Mouse (Mus musculus) forebrain, embryonic 16.5 days (tissue): ENCODE data around the gene Tmem88b. TPM values are rescaled to one million over a fixed set of nuclear protein-coding genes. Genes with fewer than 3 reads are reported as not detected.

Experiments
- ATAC-seq: fragments of 200-750 bp; cut with Nextera tagmentation; 2 replicates; pipeline ENCODE4 v1.8.0; 2017; ENCODE audit warnings: mild to moderate bottlenecking, moderate library complexity
- H3K27ac ChIP-seq: fragments of 300-500 bp; sonication (generic); 2 replicates; pipeline ENCODE4 v1.5.1; 2014; ENCODE audit warnings: low read length, control low read depth
- H3K27me3 ChIP-seq: fragments of 300-500 bp; sonication (generic); replicated peaks from 2 replicates; pipeline ENCODE4 v1.6.1; 2014; ENCODE audit warnings: low read length; ENCODE audit not compliant: control insufficient read depth, insufficient read depth
- H3K36me3 ChIP-seq: fragments of 300-500 bp; sonication (generic); 2 replicates; pipeline ENCODE4 v1.6.1; 2014; ENCODE audit not compliant: control insufficient read depth, insufficient read depth
- H3K4me1 ChIP-seq: fragments of 300-500 bp; sonication (generic); replicated peaks from 2 replicates; pipeline ENCODE4 v1.6.1; 2014; ENCODE audit warnings: low read length; ENCODE audit not compliant: control insufficient read depth, insufficient read depth
- H3K4me2 ChIP-seq: fragments of 300-500 bp; sonication (generic); 2 replicates; pipeline ENCODE4 v1.6.1; 2014; ENCODE audit warnings: mild to moderate bottlenecking, low read length, control low read depth
- H3K4me3 ChIP-seq: fragments of 300-500 bp; sonication (generic); replicated peaks from 2 replicates; pipeline ENCODE4 v1.5.1; 2014; ENCODE audit warnings: mild to moderate bottlenecking, low read length, control low read depth
- H3K9ac ChIP-seq: fragments of 300-500 bp; sonication (generic); replicated peaks from 2 replicates; pipeline ENCODE4 v1.6.1; 2014; ENCODE audit warnings: low read depth, low read length, control low read depth
- H3K9me3 ChIP-seq: fragments of 300-500 bp; sonication (generic); 2 replicates; pipeline ENCODE4 v1.6.1; 2016; ENCODE audit warnings: low read length; ENCODE audit not compliant: control insufficient read depth
- WGBS: fragments of 180-500 bp; shearing (Covaris S2); extraction: QIAGEN DNeasy Blood & Tissue Kit; methylation state at CpG from one replicate; pipeline ENCODE4 v1.1.7; 2014; 5-methylcytosine and 5-hydroxymethylcytosine counted together
- polyA plus RNA-seq: library from polyadenylated mRNA; unstranded; fragments of >200 nt; fragmentation: Nextera tagmentation; extraction: Ambion mirVana; gene quantifications from 2 replicates; pipeline ENCODE4 v1.2.1, GENCODE M21; 2015

The Tmem88b gene
- 0.47 and 0.53 TPM in 2 replicates for polyA plus RNA-seq

- H3K9ac ChIP-seq: peak within 1 kb of the TSS; percentile 89
- no peak for ATAC-seq
Observed at GRCm38 (mm10) chr4:155785819-155786218, at the start of gene Tmem88b. Tmem88b (minus strand) TSS chr4:155785874.

GRCm38 (mm10) chr4:155833836-155834235, 48.2 kb upstream of the Tmem88b start:
- Histone ChIP-seq H3K9me3 (no peaks in the 10 kb centered on the region), H3K27ac (peak overlapping the region; percentile 16; the same call in 1 of the 2 replicates), H3K4me2 (no peak overlapping the region), H3K9ac (no peak overlapping the region), H3K27me3 (no peaks in the 10 kb centered on the region), H3K36me3 (no peaks in the 10 kb centered on the region; the same call in 1 of the 2 replicates), H3K4me1 (peaks cover 24% of the 10 kb centered on the region), H3K4me3 (no peak overlapping the region)
- no peak for ATAC-seq
- 35% methylated on average over 2 of the region's 2 CpGs for WGBS

More at GRCm38 (mm10) chr4:155785819-155786218, at the start of gene Tmem88b:
- WGBS: 60% methylated on average over 5 of the region's 5 CpGs
- H3K4me3 ChIP-seq: peak within 1 kb of the TSS; percentile 60
- H3K4me2 ChIP-seq: peak within 1 kb of the TSS; percentile 75
- H3K9me3 ChIP-seq: no peaks in the 10 kb centered on the region
- 0 out of 2 replicates have a peak, but pooled peaks cover 2% of the 10 kb centered on the region for H3K27me3 ChIP-seq
- peaks cover 14% of the 10 kb centered on the region for H3K4me1 ChIP-seq
- no peak within 1 kb of the TSS for H3K27ac ChIP-seq
- H3K36me3 ChIP-seq: no peaks in the 10 kb centered on the region

- Histone ChIP-seq H3K36me3 (no peaks in the 10 kb centered on the region; the same call in 1 of the 2 replicates), H3K4me3 (no peak overlapping the region), H3K9me3 (no peaks in the 10 kb centered on the region), H3K27me3 (no peaks in the 10 kb centered on the region), H3K4me1 (peaks cover 24% of the 10 kb centered on the region), H3K9ac (no peak overlapping the region), H3K27ac (no peak overlapping the region), H3K4me2 (no peak overlapping the region)
- ATAC-seq: no peak
- 86% methylated on average over 4 of the region's 4 CpGs for WGBS
Observed at GRCm38 (mm10) chr4:155833234-155833633, 47.6 kb upstream of the Tmem88b start.

- H3K27me3 ChIP-seq: no peaks in the 10 kb centered on the region
- H3K9me3 ChIP-seq: no peaks in the 10 kb centered on the region
- H3K27ac ChIP-seq: no peak overlapping the region
- peaks cover 24% of the 10 kb centered on the region for H3K4me1 ChIP-seq
- 55% methylated on average over 10 of the region's 10 CpGs for WGBS
- ATAC-seq: no peak
- peaks cover 3% of the 10 kb centered on the region; the same call in 1 of the 2 replicates for H3K36me3 ChIP-seq
- peak overlapping the region; percentile 78 for H3K4me3 ChIP-seq
- H3K9ac ChIP-seq: peak overlapping the region; percentile 86
- peak overlapping the region; percentile 93 for H3K4me2 ChIP-seq
Observed at GRCm38 (mm10) chr4:155832321-155832720, 46.6 kb upstream of the Tmem88b start.

- Histone ChIP-seq H3K4me2 (peak overlapping the region; percentile 93), H3K4me3 (peak overlapping the region; percentile 78), H3K9me3 (no peaks in the 10 kb centered on the region), H3K4me1 (peaks cover 24% of the 10 kb centered on the region), H3K27ac (peak overlapping the region; percentile 87), H3K9ac (peak overlapping the region; percentile 86), H3K27me3 (no peaks in the 10 kb centered on the region), H3K36me3 (peaks cover 7% of the 10 kb centered on the region; the same call in 1 of the 2 replicates)
- no peak; the same call in 1 of the 2 replicates for ATAC-seq
- under 1% methylated on average over 25 of the region's 25 CpGs for WGBS
Observed at GRCm38 (mm10) chr4:155831831-155832230, 46.2 kb upstream of the Tmem88b start.

GRCm38 (mm10) chr4:155831205-155831766, 45.6 kb upstream of the Tmem88b start, which contains the start of gene Aurkaip1:
Aurkaip1 (plus strand) TSS chr4:155831272.
- peak within 1 kb of the TSS; percentile 87 for H3K27ac ChIP-seq
- H3K36me3 ChIP-seq: peaks cover 7% of the 10 kb centered on the region; the same call in 1 of the 2 replicates
- no peaks in the 10 kb centered on the region for H3K27me3 ChIP-seq
- peaks cover 24% of the 10 kb centered on the region for H3K4me1 ChIP-seq
- H3K4me3 ChIP-seq: peak within 1 kb of the TSS; percentile 78
- under 1% methylated on average over 49 of the region's 49 CpGs for WGBS
- ATAC-seq: peak; percentile 95
- H3K9ac ChIP-seq: peak within 1 kb of the TSS; percentile 86
- no peaks in the 10 kb centered on the region for H3K9me3 ChIP-seq
- peak within 1 kb of the TSS; percentile 93 for H3K4me2 ChIP-seq

GRCm38 (mm10) chr4:155830596-155830995, 44.9 kb upstream of the Tmem88b start:
- Histone ChIP-seq H3K27me3 (no peaks in the 10 kb centered on the region), H3K4me3 (peak overlapping the region; percentile 78), H3K9ac (no peak overlapping the region; the same call in 1 of the 2 replicates), H3K4me2 (peak overlapping the region; percentile 93), H3K4me1 (peaks cover 24% of the 10 kb centered on the region), H3K9me3 (no peaks in the 10 kb centered on the region), H3K27ac (0 out of 2 replicates have a peak overlapping the region, but pooled peaks have one; percentile 6), H3K36me3 (peaks cover 9% of the 10 kb centered on the region; the same call in 1 of the 2 replicates)
- ATAC-seq: no peak
- WGBS: 55% methylated on average over 8 of the region's 8 CpGs

- Histone ChIP-seq H3K4me3 (no peak overlapping the region), H3K9ac (no peak overlapping the region), H3K4me1 (peaks cover 24% of the 10 kb centered on the region), H3K36me3 (peaks cover 15% of the 10 kb centered on the region), H3K9me3 (no peaks in the 10 kb centered on the region), H3K27me3 (no peaks in the 10 kb centered on the region), H3K27ac (no peak overlapping the region), H3K4me2 (no peak overlapping the region)
- no peak for ATAC-seq
- 95% methylated on average over 4 of the region's 4 CpGs for WGBS
Observed at GRCm38 (mm10) chr4:155829866-155830265, 44.2 kb upstream of the Tmem88b start.

- 97% methylated on average over 16 of the region's 16 CpGs for WGBS
- H3K9me3 ChIP-seq: no peaks in the 10 kb centered on the region
- no peak overlapping the region for H3K27ac ChIP-seq
- H3K27me3 ChIP-seq: no peaks in the 10 kb centered on the region
- H3K9ac ChIP-seq: no peak overlapping the region
- ATAC-seq: no peak
- H3K4me3 ChIP-seq: no peak overlapping the region
- H3K36me3 ChIP-seq: peaks cover 63% of the 10 kb centered on the region
- H3K4me1 ChIP-seq: no peaks in the 10 kb centered on the region
- H3K4me2 ChIP-seq: no peak overlapping the region
Observed at GRCm38 (mm10) chr4:155823443-155823842, 37.8 kb upstream of the Tmem88b start.
